ENCODE assay signal across 9 mouse cellular contexts in the genomic region with DNA sequence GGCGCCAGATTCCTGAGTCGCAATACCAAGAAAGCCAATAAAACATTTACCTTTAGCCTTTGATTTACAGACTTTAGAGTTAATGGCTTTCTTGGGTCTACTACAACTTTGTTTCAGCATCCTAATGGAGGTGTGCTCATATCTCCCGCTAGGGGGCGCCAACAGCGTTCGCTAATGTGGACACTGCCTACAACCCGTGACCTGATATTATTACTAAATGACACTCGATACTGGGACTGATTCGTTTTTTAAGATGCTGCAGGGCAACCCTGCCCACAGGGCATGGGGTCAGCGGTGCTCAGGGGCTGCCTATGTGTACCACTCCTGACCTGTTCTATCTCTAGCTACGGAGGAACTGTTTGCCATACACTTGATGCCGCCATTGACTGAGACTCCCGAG.
DNase-seq lines count a peak whose midpoint lies in the region; ATAC-seq and TF ChIP-seq lines count a peak whose summit lies in the region.
"Had no signal": no experiment of that assay in that cellular context is flagged by ENCODE, and none has a peak within 500 bp of the region (broad histone marks: within the 10 kb centered on the region; RNA-seq: fewer than 3 reads in every experiment).

No protein-coding gene starts in this region.

- TF ChIP-seq CTCF in stomach, postnatal 0 days (IDR thresholded peaks at IDR 0.05; ENCODE audit: low read depth): peak; percentile 66

- H3K9me3 ChIP-seq in forebrain, embryonic 14.5 days (replicated peaks; ENCODE audit: control insufficient read depth, low read length): no peaks in the 10 kb centered on the region
- H3K9me3 ChIP-seq in forebrain, embryonic 11.5 days (ENCODE audit: control insufficient read depth, low read length): no peaks in the 10 kb centered on the region
- no peaks in the 10 kb centered on the region for H3K9me3 ChIP-seq in kidney, embryonic 14.5 days (ENCODE audit: control insufficient read depth, low read length)
- H3K9me3 ChIP-seq in stomach, postnatal 0 days (ENCODE audit: control insufficient read depth, low read length): no peaks in the 10 kb centered on the region

- WGBS in forebrain, embryonic 14.5 days: 57% methylated on average over 13 of the region's 13 CpGs
- WGBS in forebrain, embryonic 11.5 days: 46% methylated on average over 13 of the region's 13 CpGs
- WGBS in kidney, embryonic 14.5 days: 32% methylated on average over 13 of the region's 13 CpGs
- 46% methylated on average over 13 of the region's 13 CpGs for WGBS in stomach, postnatal 0 days

- peak; percentile 19 for DNase-seq in forebrain, embryonic 14.5 days (ENCODE audit: low spot score)
- no peak for DNase-seq in forebrain, embryonic 11.5 days (ENCODE audit: low spot score)
- DNase-seq in right cerebral cortex, postnatal 14 days: peak; percentile 32
- DNase-seq in right cerebral cortex, postnatal 10 days (ENCODE audit: low spot score in 2 of 2): no peak
- DNase-seq in stomach, postnatal 0 days (ENCODE audit: low spot score): no peak
- DNase-seq in spleen, postnatal 14 days (ENCODE audit: low spot score in 2 of 2): no peak
- no peak for DNase-seq in spleen, postnatal 4 days (ENCODE audit: low spot score in 2 of 2)

- H3K27ac ChIP-seq in forebrain, embryonic 14.5 days (ENCODE audit: low read depth, low read length): no peak overlapping the region
- H3K27ac ChIP-seq in forebrain, embryonic 11.5 days (ENCODE audit: low read depth, low read length): no peak overlapping the region
- H3K27ac ChIP-seq in kidney, embryonic 14.5 days (ENCODE audit: low read depth, low read length): no peak overlapping the region
- H3K27ac ChIP-seq in stomach, postnatal 0 days (replicated peaks): no peak overlapping the region

- TF ChIP-seq EP300 in stomach, postnatal 0 days (optimal IDR thresholded peaks at IDR 0.05): no peak

- H3K36me3 ChIP-seq in forebrain, embryonic 14.5 days (ENCODE audit: control insufficient read depth, insufficient read depth, low read length): no peaks in the 10 kb centered on the region
- no peaks in the 10 kb centered on the region for H3K36me3 ChIP-seq in forebrain, embryonic 11.5 days (ENCODE audit: control insufficient read depth, insufficient read depth, low read length)
- no peaks in the 10 kb centered on the region for H3K36me3 ChIP-seq in kidney, embryonic 14.5 days (ENCODE audit: control insufficient read depth, insufficient read depth, low read length)
- no peaks in the 10 kb centered on the region for H3K36me3 ChIP-seq in stomach, postnatal 0 days (ENCODE audit: control insufficient read depth, insufficient read depth, low read length)
- H3K36me3 ChIP-seq: G1E had no signal

- no peak overlapping the region for H3K4me3 ChIP-seq in forebrain, embryonic 14.5 days (ENCODE audit: low read depth, low read length)
- no peak overlapping the region for H3K4me3 ChIP-seq in forebrain, embryonic 11.5 days (ENCODE audit: low read depth, low read length)
- no peak overlapping the region for H3K4me3 ChIP-seq in kidney, embryonic 14.5 days (ENCODE audit: low read length)
- no peak overlapping the region for H3K4me3 ChIP-seq in stomach, postnatal 0 days (ENCODE audit: low read depth, low read length)

- no peak overlapping the region for H3K9ac ChIP-seq in forebrain, embryonic 14.5 days (ENCODE audit: low read length)
- H3K9ac ChIP-seq in forebrain, embryonic 11.5 days (ENCODE audit: low read length): no peak overlapping the region
- no peak overlapping the region for H3K9ac ChIP-seq in kidney, embryonic 14.5 days (ENCODE audit: low read depth, low read length)
- H3K9ac ChIP-seq in stomach, postnatal 0 days (ENCODE audit: low read length): no peak overlapping the region

- H3K4me1 ChIP-seq in forebrain, embryonic 14.5 days (ENCODE audit: control insufficient read depth, insufficient read depth, low read length): no peaks in the 10 kb centered on the region
- H3K4me1 ChIP-seq in forebrain, embryonic 11.5 days (replicated peaks; ENCODE audit: control insufficient read depth, insufficient read depth, low read length): no peaks in the 10 kb centered on the region
- no peaks in the 10 kb centered on the region for H3K4me1 ChIP-seq in kidney, embryonic 14.5 days (ENCODE audit: control insufficient read depth, insufficient read depth, low read length)
- H3K4me1 ChIP-seq in stomach, postnatal 0 days (replicated peaks; ENCODE audit: control insufficient read depth, insufficient read depth): no peaks in the 10 kb centered on the region

- H3K27me3 ChIP-seq in forebrain, embryonic 14.5 days (replicated peaks; ENCODE audit: control insufficient read depth, insufficient read depth, low read length): no peaks in the 10 kb centered on the region
- no peaks in the 10 kb centered on the region for H3K27me3 ChIP-seq in forebrain, embryonic 11.5 days (ENCODE audit: control insufficient read depth, insufficient read depth, low read length)
- no peaks in the 10 kb centered on the region for H3K27me3 ChIP-seq in kidney, embryonic 14.5 days (ENCODE audit: control insufficient read depth, insufficient read depth, low read length)
- no peaks in the 10 kb centered on the region for H3K27me3 ChIP-seq in stomach, postnatal 0 days (ENCODE audit: control insufficient read depth, insufficient read depth, low read length)

- H3K4me2 ChIP-seq in forebrain, embryonic 14.5 days (ENCODE audit: low read length): no peak overlapping the region
- no peak overlapping the region for H3K4me2 ChIP-seq in forebrain, embryonic 11.5 days (ENCODE audit: low read depth, low read length, severe bottlenecking)
- no peak overlapping the region for H3K4me2 ChIP-seq in kidney, embryonic 14.5 days (replicated peaks; ENCODE audit: low read depth, low read length)
- no peak overlapping the region for H3K4me2 ChIP-seq in stomach, postnatal 0 days (replicated peaks; ENCODE audit: low read depth)

- ATAC-seq in forebrain, embryonic 14.5 days: no peak
- no peak for ATAC-seq in forebrain, embryonic 11.5 days (replicated peaks; ENCODE audit: low FRiP score)
- ATAC-seq in kidney, embryonic 14.5 days (ENCODE audit: low FRiP score, low TSS enrichment): peak; percentile 36; the same call in 1 of the 2 replicates
- ATAC-seq in stomach, postnatal 0 days (ENCODE audit: low FRiP score, low TSS enrichment): no peak

Comparison
In these comparisons a context has a peak if more than half of its experiments do, and no peak if none do; other contexts are left out.
1. DNase-seq: peak in forebrain, embryonic 14.5 days (single experiment) and right cerebral cortex, postnatal 14 days (single experiment); none in forebrain, embryonic 11.5 days (single experiment), right cerebral cortex, postnatal 10 days (0 of 2), stomach, postnatal 0 days (single experiment), spleen, postnatal 14 days (0 of 2) and spleen, postnatal 4 days (0 of 2).